Mouse (Mus musculus) MEL (cell line): ENCODE results near the gene Pdcd1.

Source experiments
- CTCF ChIP-seq, 3 experiments: IDR thresholded peaks in 2 of 3; conservative IDR thresholded peaks in 1 of 3; 2 replicates each; pipeline ENCODE4 v1.5.1; 2011 to 2012; ENCODE audit warnings: low read length in 3 of 3, low read depth in 2 of 3, mild to moderate bottlenecking in 2 of 3, improper control_type of control experiment in 1 of 3, inconsistent platforms in 1 of 3, mixed read lengths in 1 of 3, moderate library complexity in 1 of 3; ENCODE audit not compliant: control insufficient read depth in 1 of 3, insufficient read depth in 1 of 3, poor library complexity in 1 of 3, severe bottlenecking in 1 of 3
- EP300 ChIP-seq, 2 experiments: IDR thresholded peaks; 2 replicates each; pipeline ENCODE4 v1.6.1; 2011; ENCODE audit warnings: improper control_type of control experiment in 2 of 2, low read length in 2 of 2, low read depth in 1 of 2, mild to moderate bottlenecking in 1 of 2
- GABPA ChIP-seq: IDR thresholded peaks from 2 replicates; pipeline ENCODE4 v1.6.1; 2012; ENCODE audit warnings: low read depth, mild to moderate bottlenecking, inconsistent platforms, low read length, improper control_type of control experiment, moderate library complexity
- RAD21 ChIP-seq: IDR thresholded peaks from 2 replicates; pipeline ENCODE4 v1.6.1; 2011; ENCODE audit warnings: mild to moderate bottlenecking, low read depth, low read length, improper control_type of control experiment

DNA sequence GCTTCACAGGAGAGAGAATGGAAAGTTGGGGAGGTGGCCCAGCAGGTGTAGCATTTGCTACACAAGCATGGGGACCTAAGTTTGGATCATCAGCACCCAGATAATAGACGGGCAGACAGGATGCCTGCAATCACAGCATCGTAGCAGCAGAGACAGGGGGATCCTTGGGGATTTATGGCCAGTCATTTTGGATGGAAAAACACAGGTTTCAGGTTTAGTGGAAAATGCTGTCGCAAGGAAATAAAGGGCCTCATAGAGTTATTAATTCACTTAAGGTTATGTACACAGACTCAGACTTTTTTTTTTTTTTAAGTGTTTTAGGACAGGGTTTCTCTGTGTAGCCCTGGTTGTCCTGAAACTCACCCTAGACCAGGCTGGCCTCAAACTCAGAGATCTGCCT, 6.8 kb downstream of the Pdcd1 start:
- TF ChIP-seq CTCF (IDR thresholded peaks at IDR 0.05 in 2 of 3, conservative IDR thresholded peaks at IDR 0.05 in 1 of 3; ENCODE audit: control insufficient read depth in 1 of 3, insufficient read depth in 1 of 3, low read depth in 2 of 3, low read length in 3 of 3, poor library complexity in 1 of 3, severe bottlenecking in 1 of 3) = no peak
- no peak for TF ChIP-seq EP300 (IDR thresholded peaks at IDR 0.05; ENCODE audit: low read depth in 1 of 2, low read length in 2 of 2)
- TF ChIP-seq RAD21 = no peak
- no peak for TF ChIP-seq GABPA
